Mouse (Mus musculus): ENCODE measurements around the gene Jakmip3. TPM values are rescaled to one million over a fixed set of nuclear protein-coding genes. Genes with fewer than 3 reads are reported as not detected.
A peak's percentile ranks its signal among the peaks of the same experiment; 100 is the strongest.

Jakmip3 gene
- polyA plus RNA-seq, 1 experiment, result not detected

GRCm38 (mm10) chr7:138908768-138909276 is 31.7 kb upstream of the Jakmip3 start:
- 14% methylated on average over 10 of the region's 10 CpGs for WGBS
- Histone ChIP-seq H3K27me3 (ENCODE audit: control insufficient read depth, insufficient read depth, low read length) (no peaks in the 10 kb centered on the region), H3K4me1 (ENCODE audit: control insufficient read depth, insufficient read depth, insufficient read length, low read length) (no peaks in the 10 kb centered on the region; the same call in none of the 2 replicates), H3K36me3 (ENCODE audit: control insufficient read depth, insufficient read depth, low read length) (no peaks in the 10 kb centered on the region), H3K4me3 (ENCODE audit: low read depth, low read length) (peak overlapping the region; percentile 87), H3K27ac (ENCODE audit: insufficient read depth, low read depth, low read length) (0 out of 2 replicates have a peak overlapping the region, but pooled peaks have one; percentile 4)
- TF ChIP-seq POLR2A (IDR thresholded peaks at IDR 0.05; ENCODE audit: low read depth, low read length), result no peak
- no peak for TF ChIP-seq CTCF (IDR thresholded peaks at IDR 0.05; ENCODE audit: extremely low read depth, insufficient read length, insufficient replicate concordance, low read depth, low read length)

- H3K4me3 ChIP-seq (ENCODE audit: low read depth, low read length), result peak within 1 kb of the TSS; percentile 87
- no peaks in the 10 kb centered on the region for H3K36me3 ChIP-seq (ENCODE audit: control insufficient read depth, insufficient read depth, low read length)
- no peaks in the 10 kb centered on the region for H3K27me3 ChIP-seq (ENCODE audit: control insufficient read depth, insufficient read depth, low read length)
- 0 out of 2 replicates have a peak within 1 kb of the TSS, but pooled peaks have one; percentile 4 for H3K27ac ChIP-seq (ENCODE audit: insufficient read depth, low read depth, low read length)
- TF ChIP-seq CTCF (IDR thresholded peaks at IDR 0.05; ENCODE audit: extremely low read depth, insufficient read length, insufficient replicate concordance, low read depth, low read length), result no peak; the same call in 1 of the 2 replicates
- TF ChIP-seq POLR2A (IDR thresholded peaks at IDR 0.05; ENCODE audit: low read depth, low read length), result peak; percentile 81
- 1% methylated on average over 66 of the region's 66 CpGs for WGBS
- no peaks in the 10 kb centered on the region; the same call in none of the 2 replicates for H3K4me1 ChIP-seq (ENCODE audit: control insufficient read depth, insufficient read depth, insufficient read length, low read length)
Observed at GRCm38 (mm10) chr7:138909277-138910192, 31.0 kb upstream of the Jakmip3 start, which contains the start of gene Bnip3. TSS of gene Bnip3 (minus strand) at chr7:138909519.

GRCm38 (mm10) chr7:138910193-138910562 is 30.4 kb upstream of the Jakmip3 start:
- TF ChIP-seq POLR2A (IDR thresholded peaks at IDR 0.05; ENCODE audit: low read depth, low read length), result no peak
- no peak for TF ChIP-seq CTCF (IDR thresholded peaks at IDR 0.05; ENCODE audit: extremely low read depth, insufficient read length, insufficient replicate concordance, low read depth, low read length)
- no peaks in the 10 kb centered on the region for H3K27me3 ChIP-seq (ENCODE audit: control insufficient read depth, insufficient read depth, low read length)
- H3K4me1 ChIP-seq (ENCODE audit: control insufficient read depth, insufficient read depth, insufficient read length, low read length), result no peaks in the 10 kb centered on the region; the same call in none of the 2 replicates
- H3K36me3 ChIP-seq (ENCODE audit: control insufficient read depth, insufficient read depth, low read length), result no peaks in the 10 kb centered on the region
- H3K4me3 ChIP-seq (ENCODE audit: low read depth, low read length), result 0 out of 2 replicates have a peak overlapping the region, but pooled peaks have one; percentile 87
- 34% methylated on average over 7 of the region's 7 CpGs for WGBS
- H3K27ac ChIP-seq (ENCODE audit: insufficient read depth, low read depth, low read length), result no peak overlapping the region

GRCm38 (mm10) chr7:138913616-138914015 is 26.9 kb upstream of the Jakmip3 start:
- Histone ChIP-seq H3K36me3 (ENCODE audit: control insufficient read depth, insufficient read depth, low read length) (no peaks in the 10 kb centered on the region), H3K27me3 (ENCODE audit: control insufficient read depth, insufficient read depth, low read length) (no peaks in the 10 kb centered on the region), H3K4me1 (ENCODE audit: control insufficient read depth, insufficient read depth, insufficient read length, low read length) (no peaks in the 10 kb centered on the region; the same call in 1 of the 2 replicates), H3K27ac (ENCODE audit: insufficient read depth, low read depth, low read length) (no peak overlapping the region), H3K4me3 (ENCODE audit: low read depth, low read length) (no peak overlapping the region)
- TF ChIP-seq POLR2A (IDR thresholded peaks at IDR 0.05; ENCODE audit: low read depth, low read length) (no peak), CTCF (IDR thresholded peaks at IDR 0.05; ENCODE audit: extremely low read depth, insufficient read length, insufficient replicate concordance, low read depth, low read length) (no peak)
- 73% methylated on average over 3 of the region's 3 CpGs for WGBS

- peaks cover 3% of the 10 kb centered on the region; the same call in 1 of the 2 replicates for H3K4me1 ChIP-seq (ENCODE audit: control insufficient read depth, insufficient read depth, insufficient read length, low read length)
- TF ChIP-seq POLR2A (IDR thresholded peaks at IDR 0.05; ENCODE audit: low read depth, low read length) (no peak), CTCF (IDR thresholded peaks at IDR 0.05; ENCODE audit: extremely low read depth, insufficient read length, insufficient replicate concordance, low read depth, low read length) (peak; percentile 24; the same call in 1 of the 2 replicates)
- 2% methylated on average over 26 of the region's 26 CpGs for WGBS
- peak overlapping the region; percentile 67 for H3K27ac ChIP-seq (ENCODE audit: insufficient read depth, low read depth, low read length)
- H3K27me3 ChIP-seq (ENCODE audit: control insufficient read depth, insufficient read depth, low read length), result no peaks in the 10 kb centered on the region
- H3K4me3 ChIP-seq (ENCODE audit: low read depth, low read length), result peak overlapping the region; percentile 52
- no peaks in the 10 kb centered on the region for H3K36me3 ChIP-seq (ENCODE audit: control insufficient read depth, insufficient read depth, low read length)
Observed at GRCm38 (mm10) chr7:138919156-138919944, 21.2 kb upstream of the Jakmip3 start.

GRCm38 (mm10) chr7:138921611-138922010 is 18.9 kb upstream of the Jakmip3 start:
- 87% methylated on average over 8 of the region's 8 CpGs for WGBS
- Histone ChIP-seq H3K27me3 (ENCODE audit: control insufficient read depth, insufficient read depth, low read length) (no peaks in the 10 kb centered on the region), H3K4me1 (ENCODE audit: control insufficient read depth, insufficient read depth, insufficient read length, low read length) (peaks cover 3% of the 10 kb centered on the region; the same call in 1 of the 2 replicates), H3K27ac (ENCODE audit: insufficient read depth, low read depth, low read length) (no peak overlapping the region), H3K4me3 (ENCODE audit: low read depth, low read length) (no peak overlapping the region), H3K36me3 (ENCODE audit: control insufficient read depth, insufficient read depth, low read length) (no peaks in the 10 kb centered on the region)
- TF ChIP-seq CTCF (IDR thresholded peaks at IDR 0.05; ENCODE audit: extremely low read depth, insufficient read length, insufficient replicate concordance, low read depth, low read length) (no peak), POLR2A (IDR thresholded peaks at IDR 0.05; ENCODE audit: low read depth, low read length) (no peak)
